Mouse (Mus musculus) CH12.LX (cell line): ENCODE results near the gene Hoxd1. TPM values are rescaled to one million over a fixed set of nuclear protein-coding genes. Genes with fewer than 3 reads are reported as not detected.

ENCODE experiments used
- DNase-seq: peaks from one replicate; pipeline ENCODE4 v3.0.0-alpha.2; 2013; ENCODE audit errors: extremely low read depth
- H3K27ac ChIP-seq: 2 replicates; pipeline ENCODE4 v1.5.1; 2012; ENCODE audit warnings: low read depth, mild to moderate bottlenecking, control low read depth, moderate library complexity; ENCODE audit not compliant: insufficient read depth
- H3K27me3 ChIP-seq: replicated peaks from 2 replicates; pipeline ENCODE3; 2012; ENCODE audit warnings: inconsistent platforms
- H3K36me3 ChIP-seq, 2 experiments: replicated peaks in 1 of 2; 2 replicates each; pipeline versions ENCODE3 to v1.6.1; 2012; ENCODE audit warnings: inconsistent platforms in 1 of 2, low read length in 1 of 2, mild to moderate bottlenecking in 1 of 2, mixed read lengths in 1 of 2, moderate library complexity in 1 of 2; ENCODE audit not compliant: control insufficient read depth in 1 of 2, insufficient read depth in 1 of 2
- H3K4me1 ChIP-seq, 2 experiments: 2 replicates each; pipeline ENCODE4 v1.6.1; 2012; ENCODE audit warnings: inconsistent platforms in 1 of 2, moderate library complexity in 1 of 2; ENCODE audit not compliant: insufficient read depth in 2 of 2, control insufficient read depth in 1 of 2
- H3K4me2 ChIP-seq: 2 replicates; pipeline ENCODE4 v1.6.1; 2012; ENCODE audit warnings: low read depth, mild to moderate bottlenecking, control low read depth; ENCODE audit not compliant: poor library complexity, insufficient read depth, severe bottlenecking
- H3K4me3 ChIP-seq, 3 experiments: fragments of 150-350 bp in 1 of 3; sonication (generic) in 1 of 3; replicated peaks in 1 of 3; 2 replicates each; pipeline versions ENCODE3 to v1.5.1; 2011 to 2012; ENCODE audit warnings: low read depth in 2 of 3, low read length in 2 of 3, mild to moderate bottlenecking in 2 of 3, moderate library complexity in 2 of 3, control low read depth in 1 of 3, improper control_type of control experiment in 1 of 3, inconsistent platforms in 1 of 3, mixed read lengths in 1 of 3; ENCODE audit not compliant: poor library complexity in 1 of 3
- H3K79me2 ChIP-seq: replicated peaks from 2 replicates; pipeline ENCODE4 v1.6.1; 2012; ENCODE audit warnings: mild to moderate bottlenecking, moderate library complexity; ENCODE audit not compliant: control insufficient read depth, poor library complexity, insufficient read depth, severe bottlenecking; ENCODE audit errors: extremely low read depth
- H3K9ac ChIP-seq: 2 replicates; pipeline ENCODE4 v1.6.1; 2012; ENCODE audit warnings: low read depth, mild to moderate bottlenecking, control low read depth, moderate library complexity; ENCODE audit not compliant: insufficient read depth
- H3K9me3 ChIP-seq: replicated peaks from 2 replicates; pipeline ENCODE3; 2012; ENCODE audit warnings: low read length, inconsistent platforms, mixed read lengths
- CHD1 ChIP-seq: IDR thresholded peaks from 2 replicates; pipeline ENCODE4 v1.6.1; 2012; ENCODE audit warnings: low read depth, low read length, improper control_type of control experiment, inconsistent platforms
- CTCF ChIP-seq, 2 experiments: IDR thresholded peaks in 1 of 2; conservative IDR thresholded peaks in 1 of 2; 2 replicates each; pipeline ENCODE4 v1.5.1; 2011 to 2012; ENCODE audit warnings: low read depth in 2 of 2, low read length in 2 of 2, improper control_type of control experiment in 1 of 2, inconsistent platforms in 1 of 2, mild to moderate bottlenecking in 1 of 2, moderate library complexity in 1 of 2
- E2F4 ChIP-seq: IDR thresholded peaks from 2 replicates; pipeline ENCODE4 v1.6.1; 2011; ENCODE audit warnings: low read depth, low read length, improper control_type of control experiment; ENCODE audit not compliant: insufficient replicate concordance
- ELF1 ChIP-seq: IDR thresholded peaks from 2 replicates; pipeline ENCODE4 v1.6.1; 2014; ENCODE audit warnings: low read depth, mild to moderate bottlenecking, inconsistent platforms, low read length, improper control_type of control experiment
- HCFC1 ChIP-seq: IDR thresholded peaks from 2 replicates; pipeline ENCODE4 v1.6.1; 2012; ENCODE audit warnings: low read depth, mild to moderate bottlenecking, inconsistent platforms, low read length, improper control_type of control experiment
- IRF4 ChIP-seq: IDR thresholded peaks from 2 replicates; pipeline ENCODE4 v1.6.1; 2014; ENCODE audit warnings: low read depth, mild to moderate bottlenecking, inconsistent platforms, low read length, improper control_type of control experiment
- JUND ChIP-seq: conservative IDR thresholded peaks from 2 replicates; pipeline ENCODE4 v1.6.1; 2011; ENCODE audit warnings: low read depth, low read length, improper control_type of control experiment
- KAT2A ChIP-seq: IDR thresholded peaks from 2 replicates; pipeline ENCODE4 v1.6.1; 2012; ENCODE audit warnings: low read length, improper control_type of control experiment, inconsistent platforms; ENCODE audit not compliant: insufficient replicate concordance
- MYC ChIP-seq: IDR thresholded peaks from 2 replicates; pipeline ENCODE4 v1.6.1; 2011; ENCODE audit warnings: low read depth, mild to moderate bottlenecking, improper control_type of control experiment, low read length
- NRF1 ChIP-seq: IDR thresholded peaks from 2 replicates; pipeline ENCODE4 v1.6.1; 2014; ENCODE audit warnings: low read depth, mild to moderate bottlenecking, inconsistent platforms, low read length, improper control_type of control experiment, moderate library complexity
- SIN3A ChIP-seq: IDR thresholded peaks from 2 replicates; pipeline ENCODE4 v1.6.1; 2012; ENCODE audit warnings: low read length, improper control_type of control experiment, inconsistent platforms
- SMC3 ChIP-seq: IDR thresholded peaks from 2 replicates; pipeline ENCODE4 v1.6.1; 2011; ENCODE audit warnings: low read depth, low read length, improper control_type of control experiment
- UBTF ChIP-seq: IDR thresholded peaks from 2 replicates; pipeline ENCODE4 v1.6.1; 2012; ENCODE audit warnings: low read depth, mild to moderate bottlenecking, inconsistent platforms, low read length, improper control_type of control experiment, moderate library complexity
- USF1 ChIP-seq: IDR thresholded peaks from 2 replicates; pipeline ENCODE4 v1.6.1; 2014; ENCODE audit warnings: low read depth, mild to moderate bottlenecking, inconsistent platforms, low read length, improper control_type of control experiment
- ZMIZ1 ChIP-seq: IDR thresholded peaks from 2 replicates; pipeline ENCODE4 v1.6.1; 2012; ENCODE audit warnings: low read depth, mild to moderate bottlenecking, inconsistent platforms, low read length, improper control_type of control experiment
- ZNF384 ChIP-seq: IDR thresholded peaks from 2 replicates; pipeline ENCODE4 v1.6.1; 2012; ENCODE audit warnings: low read depth, low read length, improper control_type of control experiment, inconsistent platforms
- dilution Hi-C: fragments of 300-500 bp; cut with MboI; formaldehyde crosslinking; loops from 2 replicates; pipeline ENCODE4 v1.14.3; 2020; ENCODE audit warnings: low sequenced_read_pairs; ENCODE audit not compliant: extremely low pct_unique_long_range_greater_than_20kb, extremely low pct_ligation_motif_present
- in situ Hi-C: fragments of 300-500 bp; cut with MboI; formaldehyde crosslinking; loops from 3 replicates; pipeline ENCODE4 v1.14.3; 2019; ENCODE audit warnings: low sequenced_read_pairs, low pct_ligation_motif_present, low pct_unique_long_range_greater_than_20kb, mixed read lengths
- polyA plus RNA-seq: library from polyadenylated mRNA; unstranded; fragments of >175 nt; gene quantifications from 2 replicates; pipeline ENCODE4 v1.2.1, GENCODE M21; 2012; ENCODE audit warnings: low read depth; ENCODE audit not compliant: insufficient read length
- total RNA-seq, 2 experiments: library from RNA; depleted of rRNA; stranded (reverse); fragments of 300-350 nt in 1 of 2; fragments of >200 nt in 1 of 2; gene quantifications; 2 replicates each; pipeline ENCODE4 v1.2.3; 2012 to 2014

Hoxd1 gene
- total and polyA plus RNA-seq, 3 experiments, result not detected

GRCm38 (mm10) chr2:74726973-74727639, 35.7 kb upstream of the Hoxd1 start:
- Histone ChIP-seq H3K79me2 (peaks cover 67% of the 10 kb centered on the region), H3K4me3 (no peak overlapping the region), H3K27ac (no peak overlapping the region), H3K9me3 (peaks cover 6% of the 10 kb centered on the region), H3K4me1 (peaks cover 4 to 55% of the 10 kb centered on the region in 2 experiments; a peak in 2 of 4 replicates), H3K36me3 (peaks cover 28 to 32% of the 10 kb centered on the region in 2 experiments), H3K27me3 (no peaks in the 10 kb centered on the region), H3K9ac (no peak overlapping the region), H3K4me2 (no peak overlapping the region)
- no peak for TF ChIP-seq IRF4
- TF ChIP-seq USF1, result peak; percentile 39
- in situ Hi-C loops (loop anchor here (10.0 kb wide), 1 partner anchor 328 kb away; no protein-coding TSS in a partner anchor), dilution Hi-C loops (no loop called here)
- DNase-seq, result no peak

DNA sequence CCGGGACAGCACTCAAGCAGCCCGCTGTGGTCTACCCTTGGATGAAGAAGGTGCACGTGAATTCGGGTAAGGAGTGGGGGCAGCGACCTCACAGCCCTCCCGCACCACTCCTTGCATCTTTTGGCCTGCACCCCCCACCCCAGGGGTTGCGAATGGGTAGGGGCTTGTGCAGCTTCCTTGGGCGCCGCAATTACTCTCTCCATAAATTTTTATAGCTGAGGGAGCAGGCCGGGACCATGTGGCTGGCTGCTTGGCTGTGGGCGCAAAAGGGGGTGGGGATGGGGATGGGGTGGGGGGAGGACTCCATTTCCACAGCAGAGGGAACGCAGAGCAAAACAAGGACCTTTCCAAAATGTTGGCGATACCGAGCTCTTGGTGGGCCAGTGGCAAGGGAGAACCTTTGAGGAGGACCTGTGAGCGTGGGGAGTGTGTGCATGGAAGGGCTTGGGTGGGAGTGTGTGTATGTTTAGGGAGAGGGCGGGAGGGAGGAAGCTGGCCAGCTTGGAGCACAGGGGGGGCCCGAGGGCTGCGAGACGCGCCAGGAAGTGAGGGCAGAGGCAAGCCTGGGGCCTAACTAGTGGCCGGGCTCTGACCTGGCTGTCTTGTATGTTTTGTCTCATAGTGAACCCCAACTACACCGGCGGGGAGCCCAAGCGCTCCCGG, 35.0 kb upstream of the Hoxd1 start:
- no peak overlapping the region for H3K9ac ChIP-seq
- H3K27me3 ChIP-seq, result no peaks in the 10 kb centered on the region
- H3K4me1 ChIP-seq, result peaks cover 4 to 52% of the 10 kb centered on the region in 2 experiments; a peak in 2 of 4 replicates
- peaks cover 28 to 32% of the 10 kb centered on the region in 2 experiments for H3K36me3 ChIP-seq
- DNase-seq, result no peak
- H3K79me2 ChIP-seq, result peaks cover 67% of the 10 kb centered on the region
- H3K27ac ChIP-seq, result no peak overlapping the region
- H3K4me2 ChIP-seq, result no peak overlapping the region
- in situ Hi-C loops (loop anchor here (10.0 kb wide), 1 partner anchor 327 kb away; no protein-coding TSS in a partner anchor), dilution Hi-C loops (no loop called here)
- TF ChIP-seq NRF1 (no peak), HCFC1 (no peak), ZNF384 (no peak), E2F4 (no peak), SIN3A (no peak), ZMIZ1 (no peak), CTCF (conservative IDR thresholded peaks at IDR 0.05 in 1 of 2, IDR thresholded peaks at IDR 0.05 in 1 of 2; ENCODE audit: low read depth in 2 of 2, low read length in 2 of 2) (no peak), MYC (no peak), UBTF (no peak), KAT2A (no peak), ELF1 (no peak), CHD1 (no peak), SMC3 (no peak), JUND (no peak)
- TF ChIP-seq, all 38 proteins: peak for 0
- H3K9me3 ChIP-seq, result peaks cover 6% of the 10 kb centered on the region
- no peak overlapping the region for H3K4me3 ChIP-seq
